Mouse (Mus musculus) liver, postnatal 0 days (tissue): ENCODE measurements at regions not wholly inside any gene's neighbourhood (a gene's known extent, or its start where the extent isn't known, plus 50 kb on each side); places are given as distances from the start of the nearest gene placed in this dataset.

Source experiments
- CTCF ChIP-seq: sonication (generic); IDR thresholded peaks from 2 replicates; pipeline ENCODE4 v1.5.1; 2016; ENCODE audit warnings: antibody characterized with exemption, low read depth
- EP300 ChIP-seq: IDR thresholded peaks from 2 replicates; pipeline ENCODE4 v1.6.1; 2016; ENCODE audit warnings: antibody characterized with exemption, low read depth, mild to moderate bottlenecking

GRCm38 (mm10) chr13:107678860-107679259 is 365.4 kb upstream of the Smim15 start:
- TF ChIP-seq CTCF (no peak), EP300 (no peak)
